Mouse (Mus musculus): ENCODE measurements at regions not wholly inside any gene's neighbourhood (a gene's known extent, or its start where the extent isn't known, plus 50 kb on each side); places are given as distances from the start of the nearest gene placed in this dataset.

DNA sequence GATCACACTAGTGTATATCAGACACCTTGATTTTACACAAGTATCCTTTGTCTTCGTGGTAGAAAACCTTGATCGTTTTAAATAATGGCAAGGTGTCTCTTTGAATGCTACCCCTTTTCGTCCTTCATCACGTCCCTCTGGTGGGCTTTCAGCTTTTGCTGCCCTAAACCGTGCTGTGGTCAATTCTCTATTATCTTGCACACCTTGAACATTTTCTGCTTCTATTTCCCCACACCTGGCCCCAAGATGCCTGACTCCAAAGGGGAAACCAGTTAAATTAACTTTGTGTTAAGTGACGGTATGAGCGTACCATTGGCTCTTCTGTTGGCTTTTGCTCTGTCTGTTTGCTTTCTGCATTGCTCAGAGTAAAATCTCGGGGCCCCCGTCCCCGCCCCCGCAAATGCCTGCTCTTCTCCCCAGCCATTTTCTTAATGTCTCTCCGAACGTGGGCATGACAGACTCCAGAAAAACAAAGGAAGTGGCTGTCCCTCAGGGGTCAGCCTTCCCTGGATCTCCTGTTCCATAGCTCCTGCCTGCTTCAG, 74.2 kb upstream of the Zfp217 start:
- Histone ChIP-seq H3K4me3 (replicated peaks) (peak overlapping the region; percentile 70), H3K36me3 (replicated peaks; ENCODE audit: low read length) (no peaks in the 10 kb centered on the region), H3K27me3 (replicated peaks) (no peaks in the 10 kb centered on the region), H3K9me3 (no peaks in the 10 kb centered on the region), H3K4me1 (peaks cover 68% of the 10 kb centered on the region)
- TF ChIP-seq FLI1 (IDR thresholded peaks at IDR 0.05; ENCODE audit: low read length) = no peak
- no peak for TF ChIP-seq GATA1 (IDR thresholded peaks at IDR 0.05; ENCODE audit: borderline replicate concordance, low read length)

DNA sequence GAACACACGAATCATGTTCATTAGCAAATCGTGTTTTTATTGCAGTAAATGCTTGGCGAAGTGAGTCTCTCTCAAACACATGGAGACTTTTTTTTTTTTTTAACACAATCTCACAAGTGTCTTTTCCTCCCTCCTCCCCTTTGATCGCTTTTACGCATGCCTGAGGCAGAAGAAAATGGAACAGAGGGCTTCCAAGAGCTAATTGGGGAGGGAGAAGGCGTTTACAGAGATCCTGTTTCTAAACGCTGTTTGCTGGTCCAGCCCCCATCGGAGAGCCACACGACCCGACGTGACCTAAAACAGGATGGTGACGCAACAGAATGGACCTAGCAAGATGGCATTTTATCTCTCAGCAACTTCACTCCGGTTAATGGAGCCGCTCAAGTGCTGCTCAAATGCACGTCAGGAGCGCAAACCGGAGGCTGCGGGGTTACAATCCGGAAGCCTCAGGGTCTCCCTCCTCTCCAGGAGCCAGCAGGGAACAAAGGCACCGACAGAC, 73.0 kb upstream of the Zfp217 start:
- Histone ChIP-seq H3K4me3 (replicated peaks) (peak overlapping the region; percentile 90), H3K36me3 (replicated peaks; ENCODE audit: low read length) (no peaks in the 10 kb centered on the region), H3K27me3 (replicated peaks) (no peaks in the 10 kb centered on the region), H3K4me1 (peaks cover 68% of the 10 kb centered on the region), H3K9me3 (peaks cover 4% of the 10 kb centered on the region; the same call in 1 of the 2 replicates)
- TF ChIP-seq FLI1 (IDR thresholded peaks at IDR 0.05; ENCODE audit: low read length) (no peak), GATA1 (IDR thresholded peaks at IDR 0.05; ENCODE audit: borderline replicate concordance, low read length) (no peak)

DNA sequence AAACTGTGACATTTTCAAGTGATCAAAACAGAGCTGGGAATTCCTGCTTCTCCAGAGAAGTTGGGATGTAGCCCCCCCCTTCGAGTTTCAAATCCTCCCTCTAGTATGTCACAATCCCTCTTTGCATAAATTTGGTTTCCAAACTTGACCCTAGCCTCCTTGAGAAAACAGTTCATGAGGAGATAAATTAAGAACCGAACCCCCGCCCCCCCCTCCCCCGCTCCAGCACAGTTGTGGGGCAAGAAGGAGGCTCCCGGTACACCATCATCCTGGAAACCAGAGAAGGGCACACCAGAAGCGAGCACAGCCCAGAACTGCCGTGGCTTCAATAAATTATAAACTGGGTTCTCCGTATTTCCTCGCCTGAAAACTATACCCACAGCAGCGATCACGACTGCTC, 72.5 kb upstream of the Zfp217 start:
- no peaks in the 10 kb centered on the region for H3K36me3 ChIP-seq (replicated peaks; ENCODE audit: low read length)
- TF ChIP-seq GATA1 (IDR thresholded peaks at IDR 0.05; ENCODE audit: borderline replicate concordance, low read length) (no peak), FLI1 (IDR thresholded peaks at IDR 0.05; ENCODE audit: low read length) (no peak)
- no peaks in the 10 kb centered on the region for H3K27me3 ChIP-seq (replicated peaks)
- H3K9me3 ChIP-seq = peaks cover 4% of the 10 kb centered on the region; the same call in 1 of the 2 replicates
- peaks cover 68% of the 10 kb centered on the region for H3K4me1 ChIP-seq
- H3K4me3 ChIP-seq (replicated peaks) = peak overlapping the region; percentile 90

DNA sequence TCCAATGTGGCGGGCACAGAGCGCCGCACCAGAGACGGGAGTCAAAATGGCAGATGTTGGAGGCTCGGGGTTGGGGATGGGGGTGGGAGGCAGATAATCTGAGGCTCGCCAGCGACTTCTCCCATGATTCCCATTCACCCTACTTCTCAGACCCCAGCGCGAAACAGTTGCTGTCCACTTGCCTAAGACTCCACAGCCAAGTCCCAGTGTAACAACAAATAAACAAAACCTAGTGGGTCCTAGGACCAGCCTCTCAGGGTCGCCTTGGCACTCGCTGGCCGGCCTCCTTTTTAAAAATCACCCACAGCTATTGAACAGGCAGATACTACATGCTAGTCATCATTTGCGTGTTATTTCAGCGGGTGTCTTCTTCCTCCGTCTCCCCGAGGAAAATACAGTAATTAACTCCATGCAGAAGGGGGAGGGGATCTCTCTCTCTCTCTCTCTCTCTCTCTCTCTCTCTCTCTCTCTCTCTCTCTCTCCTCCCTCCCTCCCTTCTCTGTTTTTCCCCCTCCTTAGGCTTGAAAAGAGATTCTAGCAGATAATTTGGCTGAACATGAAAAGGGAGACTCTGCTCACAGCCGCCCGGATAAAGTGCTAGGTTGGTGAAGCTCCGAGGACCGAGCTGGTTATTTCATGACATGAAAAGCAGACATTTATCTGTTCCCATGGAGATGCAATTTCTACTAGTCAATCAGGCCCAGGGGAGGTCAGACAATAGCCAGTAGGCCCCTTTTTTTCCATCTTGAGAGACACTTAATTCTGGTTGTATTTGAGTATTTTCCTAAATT, 71.9 kb upstream of the Zfp217 start:
- peaks cover 68% of the 10 kb centered on the region for H3K4me1 ChIP-seq
- TF ChIP-seq GATA1 (IDR thresholded peaks at IDR 0.05; ENCODE audit: borderline replicate concordance, low read length) = no peak
- TF ChIP-seq FLI1 (IDR thresholded peaks at IDR 0.05; ENCODE audit: low read length) = no peak

DNA sequence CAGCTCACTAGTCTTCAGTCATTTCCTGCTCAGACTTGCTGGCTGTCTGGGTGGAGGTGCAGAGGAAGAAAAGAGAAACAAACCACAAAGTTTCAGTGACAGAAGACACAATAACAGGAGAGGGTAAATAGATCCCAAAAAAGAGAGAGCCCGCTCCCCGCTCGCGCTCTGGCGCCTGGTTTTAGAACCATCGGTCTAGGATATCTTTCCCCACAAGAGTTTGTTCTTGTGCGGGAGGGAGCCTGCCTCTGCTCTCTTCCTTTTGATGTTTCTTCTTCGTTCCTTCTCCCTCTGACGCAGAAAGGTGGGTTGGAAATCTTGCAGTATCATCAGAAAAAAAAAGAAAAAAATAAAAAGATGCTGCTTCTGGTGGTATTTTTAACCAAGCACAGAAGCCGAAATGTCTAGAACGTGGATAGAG, 71.3 kb upstream of the Zfp217 start:
- peaks cover 11% of the 10 kb centered on the region for H3K9me3 ChIP-seq
- H3K36me3 ChIP-seq (replicated peaks; ENCODE audit: low read length) = peaks cover 3% of the 10 kb centered on the region
- no peaks in the 10 kb centered on the region for H3K27me3 ChIP-seq (replicated peaks)
- H3K4me1 ChIP-seq = peaks cover 67% of the 10 kb centered on the region
- no peak for TF ChIP-seq FLI1 (IDR thresholded peaks at IDR 0.05; ENCODE audit: low read length)
- no peak for TF ChIP-seq GATA1 (IDR thresholded peaks at IDR 0.05; ENCODE audit: borderline replicate concordance, low read length)
- H3K4me3 ChIP-seq (replicated peaks) = peak overlapping the region; percentile 89

More for the DNA sequence above, 71.9 kb upstream of the Zfp217 start:
- Histone ChIP-seq H3K27me3 (replicated peaks) (no peaks in the 10 kb centered on the region), H3K36me3 (replicated peaks; ENCODE audit: low read length) (peaks cover 3% of the 10 kb centered on the region), H3K4me3 (replicated peaks) (peak overlapping the region; percentile 90), H3K9me3 (peaks cover 9% of the 10 kb centered on the region)

DNA sequence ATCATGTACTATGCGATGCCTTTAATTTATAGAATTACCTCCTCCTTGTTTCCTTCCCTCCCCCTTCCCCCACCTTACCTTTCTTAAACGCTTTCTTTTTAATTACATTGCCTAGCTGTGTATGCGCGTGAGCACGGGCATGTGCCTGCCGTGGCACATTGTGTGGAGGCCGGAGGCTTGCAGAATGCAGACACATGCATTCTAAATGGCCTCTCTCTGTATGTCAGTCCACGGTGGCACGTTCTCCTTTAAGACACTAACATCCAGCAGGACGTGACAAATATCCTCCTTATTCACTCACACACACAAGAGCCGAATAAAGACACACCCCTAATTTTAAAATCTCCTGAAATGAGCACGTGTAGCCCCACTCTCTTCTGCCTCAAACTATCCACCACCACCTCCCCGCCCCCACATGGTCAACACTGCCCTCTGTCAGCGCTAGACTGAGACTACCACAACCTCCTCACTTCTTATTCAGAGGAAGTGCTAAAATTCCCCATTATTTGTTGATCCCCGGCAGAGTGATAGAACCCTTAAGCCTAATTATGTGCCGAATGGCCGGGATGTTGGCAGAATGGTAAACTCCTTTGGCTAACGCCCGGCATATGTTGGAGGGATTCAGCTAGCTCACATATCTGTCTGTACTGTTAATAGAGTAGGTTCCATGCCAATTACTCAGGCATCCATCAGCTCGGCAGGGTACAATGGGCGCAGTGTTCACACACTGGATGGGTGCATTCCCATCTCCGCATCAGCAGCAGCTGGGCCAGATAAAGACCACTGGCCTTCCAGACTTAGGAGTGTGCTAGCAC, 70.5 kb upstream of the Zfp217 start:
- Histone ChIP-seq H3K4me1 (peaks cover 60% of the 10 kb centered on the region), H3K9me3 (peaks cover 11% of the 10 kb centered on the region), H3K27me3 (replicated peaks) (no peaks in the 10 kb centered on the region), H3K4me3 (replicated peaks) (peak overlapping the region; percentile 89), H3K36me3 (replicated peaks; ENCODE audit: low read length) (peaks cover 3% of the 10 kb centered on the region)
- TF ChIP-seq GATA1 (IDR thresholded peaks at IDR 0.05; ENCODE audit: borderline replicate concordance, low read length) (no peak), FLI1 (IDR thresholded peaks at IDR 0.05; ENCODE audit: low read length) (no peak)

DNA sequence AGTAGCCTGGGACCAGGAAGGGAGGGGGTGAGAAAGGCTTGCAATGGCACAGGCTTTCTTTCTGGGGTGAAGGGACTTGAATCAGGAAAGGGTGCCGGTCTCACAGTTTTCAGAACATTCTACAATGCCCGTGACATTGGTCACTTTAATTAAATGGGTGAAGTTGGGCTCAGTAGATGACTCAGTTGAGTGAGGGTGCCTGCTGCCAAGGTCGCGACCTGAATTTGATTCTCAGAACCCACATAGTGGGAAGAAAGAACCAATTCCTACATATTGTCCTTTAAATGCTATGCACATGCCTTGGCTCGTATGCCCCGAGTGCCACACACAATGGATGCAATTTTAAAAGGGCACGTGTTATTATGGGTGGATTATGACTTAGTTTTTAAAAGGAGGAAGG, 68.4 kb upstream of the Zfp217 start:
- Histone ChIP-seq H3K9me3 (peaks cover 11% of the 10 kb centered on the region), H3K4me3 (replicated peaks) (no peak overlapping the region), H3K4me1 (peaks cover 44% of the 10 kb centered on the region), H3K36me3 (replicated peaks; ENCODE audit: low read length) (peaks cover 3% of the 10 kb centered on the region), H3K27me3 (replicated peaks) (no peaks in the 10 kb centered on the region)
- no peak for TF ChIP-seq FLI1 (IDR thresholded peaks at IDR 0.05; ENCODE audit: low read length)
- no peak for TF ChIP-seq GATA1 (IDR thresholded peaks at IDR 0.05; ENCODE audit: borderline replicate concordance, low read length)

DNA sequence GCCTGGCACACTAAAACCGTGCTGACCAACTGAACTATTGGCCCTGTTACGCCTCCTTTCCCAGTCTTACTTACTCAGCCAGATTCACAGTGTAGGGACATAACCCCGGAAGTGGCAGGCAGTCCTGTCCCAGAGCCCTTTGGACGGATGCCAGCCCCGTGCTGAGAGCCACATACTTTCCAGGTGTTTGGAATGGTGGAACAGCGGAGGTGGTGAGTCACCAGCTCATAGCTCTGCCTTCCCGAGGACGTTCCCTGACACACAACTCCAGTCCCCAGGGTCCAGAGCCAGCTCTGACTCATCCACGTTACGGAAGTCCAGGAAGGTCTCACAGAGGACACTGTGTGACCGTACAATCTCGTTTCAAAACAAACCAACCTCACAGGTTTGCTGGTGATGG, 61.2 kb upstream of the Zfp217 start:
- peaks cover 45% of the 10 kb centered on the region for H3K4me1 ChIP-seq
- no peaks in the 10 kb centered on the region for H3K36me3 ChIP-seq (replicated peaks; ENCODE audit: low read length)
- no peaks in the 10 kb centered on the region for H3K9me3 ChIP-seq
- H3K27me3 ChIP-seq (replicated peaks) = no peaks in the 10 kb centered on the region
- H3K4me3 ChIP-seq (replicated peaks) = no peak overlapping the region
- TF ChIP-seq GATA1 (IDR thresholded peaks at IDR 0.05; ENCODE audit: borderline replicate concordance, low read length) (no peak), FLI1 (IDR thresholded peaks at IDR 0.05; ENCODE audit: low read length) (no peak)

DNA sequence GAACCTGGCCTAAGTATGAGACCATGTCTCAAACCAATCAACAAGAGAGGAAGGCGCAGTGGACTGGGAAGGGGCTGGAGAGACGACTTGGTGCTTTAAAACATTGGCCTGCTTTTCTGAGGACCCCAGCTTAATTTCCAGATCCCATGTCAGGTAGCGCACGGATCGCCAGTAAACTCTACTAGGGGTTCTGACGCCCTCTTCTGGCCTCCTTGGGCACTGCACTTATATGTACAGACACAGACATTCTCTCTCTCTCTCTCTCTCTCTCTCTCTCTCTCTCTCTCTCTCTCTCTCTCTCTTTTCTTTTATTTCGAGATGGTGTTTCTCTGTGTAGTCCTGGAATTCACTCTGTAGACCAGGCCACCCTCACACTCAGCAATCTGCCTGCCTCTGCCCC, 60.0 kb upstream of the Zfp217 start:
- no peak overlapping the region for H3K4me3 ChIP-seq (replicated peaks)
- H3K27me3 ChIP-seq (replicated peaks) = no peaks in the 10 kb centered on the region
- no peaks in the 10 kb centered on the region for H3K36me3 ChIP-seq (replicated peaks; ENCODE audit: low read length)
- TF ChIP-seq GATA1 (IDR thresholded peaks at IDR 0.05; ENCODE audit: borderline replicate concordance, low read length) (no peak), FLI1 (IDR thresholded peaks at IDR 0.05; ENCODE audit: low read length) (no peak)
- peaks cover 45% of the 10 kb centered on the region for H3K4me1 ChIP-seq
- H3K9me3 ChIP-seq = no peaks in the 10 kb centered on the region
